28 mouse cellular contexts compared by ENCODE assay signal in the genomic region with DNA sequence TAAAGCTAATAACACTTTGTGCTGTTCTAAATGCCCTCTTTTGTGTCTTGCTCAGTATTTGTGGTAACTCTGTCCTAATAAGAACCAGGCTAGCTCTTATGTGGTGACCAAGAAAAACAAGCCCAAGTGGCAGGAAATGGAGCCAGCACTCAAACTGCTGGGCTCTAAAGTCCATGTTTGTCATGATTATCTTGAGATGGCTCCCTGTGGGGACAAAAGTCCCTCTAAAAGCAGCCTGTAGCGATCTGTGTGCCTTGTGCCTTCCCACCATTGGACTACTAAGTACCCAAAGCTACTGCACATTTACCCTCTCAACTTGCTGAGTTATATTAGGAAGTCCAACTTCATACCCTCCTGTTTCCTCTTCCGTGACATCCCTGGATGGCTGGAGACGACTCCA. TPM values are rescaled to one million over a fixed set of nuclear protein-coding genes. Genes with fewer than 3 reads are reported as not detected.
A peak's percentile ranks its signal among the peaks of the same experiment; 100 is the strongest.
DNase-seq lines count a peak whose midpoint lies in the region; ATAC-seq and TF ChIP-seq lines count a peak whose summit lies in the region.
"Had no signal": no experiment of that assay in that cellular context is flagged by ENCODE, and none has a peak within 500 bp of the region (broad histone marks: within the 10 kb centered on the region; RNA-seq: fewer than 3 reads in every experiment).

No protein-coding gene starts in this region.

- H3K9ac ChIP-seq in heart, embryonic 12.5 days = no peak overlapping the region
- H3K9ac ChIP-seq in intestine, embryonic 15.5 days = no peak overlapping the region
- no peak overlapping the region for H3K9ac ChIP-seq in intestine, postnatal 0 days (ENCODE audit: low read depth, low read length)
- H3K9ac ChIP-seq in kidney, embryonic 14.5 days (ENCODE audit: low read depth, low read length) = no peak overlapping the region
- H3K9ac ChIP-seq in liver, embryonic 12.5 days = no peak overlapping the region
- H3K9ac ChIP-seq: embryonic facial prominence, embryonic 12.5 days; forebrain, embryonic 12.5 days; forebrain, postnatal 0 days had no signal

- H3K4me3 ChIP-seq in heart, embryonic 10.5 days = no peak overlapping the region
- no peak overlapping the region for H3K4me3 ChIP-seq in heart, embryonic 12.5 days
- no peak overlapping the region for H3K4me3 ChIP-seq in intestine, embryonic 15.5 days (replicated peaks)
- no peak overlapping the region for H3K4me3 ChIP-seq in intestine, postnatal 0 days (ENCODE audit: low read depth, low read length)
- no peak overlapping the region for H3K4me3 ChIP-seq in kidney, embryonic 14.5 days (ENCODE audit: low read length)
- H3K4me3 ChIP-seq in liver, embryonic 12.5 days = no peak overlapping the region
- H3K4me3 ChIP-seq: embryonic facial prominence, embryonic 10.5 days; embryonic facial prominence, embryonic 12.5 days; forebrain, embryonic 10.5 days; forebrain, embryonic 12.5 days had no signal

- H3K27ac ChIP-seq in heart, embryonic 10.5 days = no peak overlapping the region
- no peak overlapping the region for H3K27ac ChIP-seq in heart, embryonic 12.5 days (ENCODE audit: poor library complexity, severe bottlenecking)
- H3K27ac ChIP-seq in intestine, embryonic 15.5 days = no peak overlapping the region
- peak overlapping the region; percentile 15; the same call in 1 of the 2 replicates for H3K27ac ChIP-seq in intestine, postnatal 0 days (ENCODE audit: low read depth, low read length)
- no peak overlapping the region for H3K27ac ChIP-seq in kidney, embryonic 14.5 days (ENCODE audit: low read depth, low read length)
- H3K27ac ChIP-seq in liver, embryonic 12.5 days = no peak overlapping the region
- H3K27ac ChIP-seq: embryonic facial prominence, embryonic 10.5 days; embryonic facial prominence, embryonic 12.5 days; forebrain, embryonic 10.5 days; forebrain, embryonic 12.5 days had no signal

- WGBS in heart, embryonic 10.5 days = 67% methylated on average over 3 of the region's 3 CpGs
- WGBS in heart, embryonic 12.5 days = 59% methylated on average over 3 of the region's 3 CpGs
- 69% methylated on average over 3 of the region's 3 CpGs for WGBS in intestine, embryonic 15.5 days
- WGBS in intestine, postnatal 0 days = 57% methylated on average over 3 of the region's 3 CpGs
- WGBS in kidney, embryonic 14.5 days = 83% methylated on average over 3 of the region's 3 CpGs
- 58% methylated on average over 3 of the region's 3 CpGs for WGBS in liver, embryonic 12.5 days (ENCODE audit: insufficient replicate concordance)

- H3K4me1 ChIP-seq in heart, embryonic 10.5 days = no peaks in the 10 kb centered on the region
- H3K4me1 ChIP-seq in heart, embryonic 12.5 days (replicated peaks) = peaks cover 9% of the 10 kb centered on the region
- H3K4me1 ChIP-seq in intestine, embryonic 15.5 days (replicated peaks) = no peaks in the 10 kb centered on the region
- peaks cover 7% of the 10 kb centered on the region for H3K4me1 ChIP-seq in intestine, postnatal 0 days (replicated peaks; ENCODE audit: control insufficient read depth, insufficient read depth, low read length)
- H3K4me1 ChIP-seq in kidney, embryonic 14.5 days (ENCODE audit: control insufficient read depth, insufficient read depth, low read length) = no peaks in the 10 kb centered on the region
- H3K4me1 ChIP-seq in liver, embryonic 12.5 days = peaks cover 4% of the 10 kb centered on the region; the same call in 1 of the 2 replicates
- H3K4me1 ChIP-seq: forebrain, embryonic 12.5 days had no signal

- H3K36me3 ChIP-seq in heart, embryonic 10.5 days = no peaks in the 10 kb centered on the region
- no peaks in the 10 kb centered on the region for H3K36me3 ChIP-seq in heart, embryonic 12.5 days
- no peaks in the 10 kb centered on the region for H3K36me3 ChIP-seq in intestine, embryonic 15.5 days
- H3K36me3 ChIP-seq in intestine, postnatal 0 days (ENCODE audit: control insufficient read depth, insufficient read depth) = no peaks in the 10 kb centered on the region
- no peaks in the 10 kb centered on the region for H3K36me3 ChIP-seq in kidney, embryonic 14.5 days (ENCODE audit: control insufficient read depth, insufficient read depth, low read length)
- H3K36me3 ChIP-seq in liver, embryonic 12.5 days = no peaks in the 10 kb centered on the region
- H3K36me3 ChIP-seq: embryonic facial prominence, embryonic 10.5 days; embryonic facial prominence, embryonic 12.5 days; forebrain, embryonic 10.5 days; forebrain, embryonic 12.5 days; G1E had no signal

- H3K4me2 ChIP-seq in heart, embryonic 12.5 days = no peak overlapping the region
- H3K4me2 ChIP-seq in intestine, embryonic 15.5 days (replicated peaks) = no peak overlapping the region
- no peak overlapping the region for H3K4me2 ChIP-seq in intestine, postnatal 0 days (replicated peaks; ENCODE audit: low read depth)
- no peak overlapping the region for H3K4me2 ChIP-seq in kidney, embryonic 14.5 days (replicated peaks; ENCODE audit: low read depth, low read length)
- H3K4me2 ChIP-seq in liver, embryonic 12.5 days = no peak overlapping the region
- H3K4me2 ChIP-seq: embryonic facial prominence, embryonic 12.5 days; forebrain, embryonic 12.5 days had no signal

- TF ChIP-seq CTCF in intestine, postnatal 0 days (IDR thresholded peaks at IDR 0.05; ENCODE audit: low read depth) = no peak

- no peaks in the 10 kb centered on the region for H3K27me3 ChIP-seq in heart, embryonic 10.5 days (ENCODE audit: insufficient read depth, poor library complexity, severe bottlenecking)
- H3K27me3 ChIP-seq in heart, embryonic 12.5 days (replicated peaks) = no peaks in the 10 kb centered on the region
- H3K27me3 ChIP-seq in intestine, embryonic 15.5 days (replicated peaks) = no peaks in the 10 kb centered on the region
- H3K27me3 ChIP-seq in intestine, postnatal 0 days (replicated peaks; ENCODE audit: control insufficient read depth, insufficient read depth, low read length) = no peaks in the 10 kb centered on the region
- H3K27me3 ChIP-seq in kidney, embryonic 14.5 days (ENCODE audit: control insufficient read depth, insufficient read depth, low read length) = no peaks in the 10 kb centered on the region
- H3K27me3 ChIP-seq in liver, embryonic 12.5 days (replicated peaks) = no peaks in the 10 kb centered on the region
- H3K27me3 ChIP-seq: CH12.LX; embryonic facial prominence, embryonic 12.5 days; forebrain, embryonic 12.5 days; Patski had no signal

- no peaks in the 10 kb centered on the region for H3K9me3 ChIP-seq in heart, embryonic 10.5 days
- H3K9me3 ChIP-seq in heart, embryonic 12.5 days (replicated peaks) = peaks cover 3% of the 10 kb centered on the region; the same call in 1 of the 2 replicates
- no peaks in the 10 kb centered on the region for H3K9me3 ChIP-seq in intestine, embryonic 15.5 days
- H3K9me3 ChIP-seq in intestine, postnatal 0 days (ENCODE audit: control insufficient read depth) = no peaks in the 10 kb centered on the region
- no peaks in the 10 kb centered on the region for H3K9me3 ChIP-seq in kidney, embryonic 14.5 days (ENCODE audit: control insufficient read depth, low read length)
- no peaks in the 10 kb centered on the region for H3K9me3 ChIP-seq in liver, embryonic 12.5 days (replicated peaks)
- H3K9me3 ChIP-seq: embryonic facial prominence, embryonic 10.5 days; embryonic facial prominence, embryonic 12.5 days; forebrain, embryonic 10.5 days; forebrain, embryonic 12.5 days; G1E had no signal

- peak; percentile 41 for DNase-seq in heart, embryonic 10.5 days (ENCODE audit: low spot score)
- peak; percentile 47 for DNase-seq in yolk sac, embryonic 10.5 days (ENCODE audit: low spot score)
- DNase-seq in thymus, postnatal 4 days = no peak
- DNase-seq: adrenal gland, adult 8-10 months; adrenal gland, postnatal 14 days; adrenal gland, postnatal 36 days; B cell, adult 2 months; cerebellum, adult 11-12 months; cerebellum, adult 2 months; cerebellum, adult 9-10 months; cerebellum, postnatal 10 days; cerebellum, postnatal 25 days; forebrain, postnatal 0 days had no signal

- ATAC-seq in heart, embryonic 12.5 days (ENCODE audit: insufficient number of reproducible peaks, low FRiP score) = no peak
- ATAC-seq in intestine, embryonic 15.5 days = peak; percentile 60
- peak; percentile 64 for ATAC-seq in intestine, postnatal 0 days
- no peak for ATAC-seq in kidney, embryonic 14.5 days (ENCODE audit: low FRiP score, low TSS enrichment)
- no peak for ATAC-seq in liver, embryonic 12.5 days
- ATAC-seq: activated CD4-positive, CD25-positive, alpha-beta regulatory T cell, adult 4 months; CD4-positive, CD25-positive, alpha-beta regulatory T cell, adult 4 months; forebrain, embryonic 14.5 days; forebrain, postnatal 0 days; Patski had no signal

RNA-seq across cellular contexts. Expression of a gene that starts 11.4 kb away (rescaled TPM):
- polyA plus RNA-seq in heart, embryonic 10.5 days (2016; fragmentation: Nextera tagmentation; extraction: Ambion mirVana) = 8.5 and 9.4 TPM in 2 replicates
- polyA plus RNA-seq in heart, embryonic 12.5 days (2016; fragmentation: Nextera tagmentation; extraction: Ambion mirVana) = 9.6 and 11.6 TPM in 2 replicates
- 17.4 and 19.7 TPM in 2 replicates for polyA plus RNA-seq in intestine, embryonic 15.5 days (2015; fragmentation: Nextera tagmentation; extraction: Ambion mirVana)
- 21.3 and 22.8 TPM in 2 replicates for polyA plus RNA-seq in intestine, postnatal 0 days (2015; fragmentation: Nextera tagmentation; extraction: Ambion mirVana)
- 9.8 and 19.6 TPM in 2 replicates for polyA plus RNA-seq in kidney, embryonic 14.5 days (2014; fragmentation: Nextera tagmentation; extraction: Ambion mirVana)
- 8.8 and 10.6 TPM in 2 replicates for polyA plus RNA-seq in liver, embryonic 12.5 days (2016; fragmentation: Nextera tagmentation; extraction: Ambion mirVana)

Comparison
In these comparisons a context has a peak if more than half of its experiments do, and no peak if none do; other contexts are left out.
1. ATAC-seq: peak in intestine, embryonic 15.5 days (single experiment) and intestine, postnatal 0 days (single experiment); none in heart, embryonic 12.5 days (single experiment), kidney, embryonic 14.5 days (single experiment) and liver, embryonic 12.5 days (single experiment).